Mouse (Mus musculus): ENCODE measurements around the gene Sertad4. TPM values are rescaled to one million over a fixed set of nuclear protein-coding genes. Genes with fewer than 3 reads are reported as not detected.

Gene Sertad4
- not detected for polyA plus RNA-seq (2017; shearing (Covaris generic))

GRCm38 (mm10) chr1:192855474-192856230 is at the start of gene Sertad4:
Gene Sertad4, minus strand, starts transcription at chr1:192855756.

Other genes starting within 250 kb of the Sertad4 start
- gene Hhat, start 84.5 kb downstream of the Sertad4 start, polyA plus RNA-seq (2017; shearing (Covaris generic)) = 5.1 TPM
- 0.22 TPM for gene Syt14, start 180.0 kb upstream of the Sertad4 start, polyA plus RNA-seq (2017; shearing (Covaris generic))

All from activated CD4-positive, CD25-positive, alpha-beta regulatory T cell, adult 9 weeks (primary cell).